12 mouse cellular contexts compared by ENCODE assay signal in genomic region chr4:125930764-125931163, GRCm38 (mm10).
"Had no signal": no experiment of that assay in that cellular context is flagged by ENCODE, and none has a peak within 500 bp of the region (broad histone marks: within the 10 kb centered on the region; RNA-seq: fewer than 3 reads in every experiment).

No protein-coding gene starts in this region.

- H3K4me1 ChIP-seq: liver, embryonic 12.5 days had no signal

- H3K9ac ChIP-seq: limb, embryonic 15.5 days; liver, embryonic 12.5 days; lung, embryonic 14.5 days; midbrain, embryonic 15.5 days had no signal

- H3K4me3 ChIP-seq: layer of hippocampus, adult 2 months; limb, embryonic 15.5 days; liver, embryonic 12.5 days; midbrain, embryonic 15.5 days had no signal

- H3K27me3 ChIP-seq: midbrain, embryonic 15.5 days had no signal

- H3K4me2 ChIP-seq: limb, embryonic 15.5 days; liver, embryonic 12.5 days; lung, embryonic 14.5 days; midbrain, embryonic 11.5 days; midbrain, embryonic 15.5 days had no signal

- H3K27ac ChIP-seq: layer of hippocampus, adult 2 months; limb, embryonic 15.5 days; liver, embryonic 12.5 days; midbrain, embryonic 15.5 days had no signal

- DNase-seq: kidney, adult 18-20 months; kidney, postnatal 25 days; lung, embryonic 14.5 days; lung, postnatal 10 days; lung, postnatal 4 days; right cerebral cortex, adult 18-20 months; right cerebral cortex, postnatal 25 days had no signal

- ATAC-seq: liver, embryonic 12.5 days; midbrain, embryonic 15.5 days had no signal

- H3K36me3 ChIP-seq: limb, embryonic 15.5 days; liver, embryonic 12.5 days; midbrain, embryonic 15.5 days had no signal

- H3K9me3 ChIP-seq: limb, embryonic 15.5 days; liver, embryonic 12.5 days; midbrain, embryonic 15.5 days had no signal
